Mouse (Mus musculus) layer of hippocampus, adult 8-10 months (tissue): Measurements from ENCODE around the gene Gak. TPM values are rescaled to one million over a fixed set of nuclear protein-coding genes. Genes with fewer than 3 reads are reported as not detected.

Experiments used
- total RNA-seq, 4 experiments: library from RNA; stranded (reverse); gene quantifications; 2 replicates each; pipeline ENCODE4 v1.2.4; 2022

Gene Gak
- total RNA-seq, 4 experiments from 2014 or later = 94.1 to 111 (median 102) TPM

Other genes with a start within 250 kb of the Gak start
- under 1 TPM; 0.10 to 0.52 (median 0.34) TPM for gene Pde6b, start 241.4 kb downstream of the Gak start, total RNA-seq
- 100 to 1,000 TPM; 119 to 263 (median 190) TPM for gene Atp5k, start 195.3 kb downstream of the Gak start, total RNA-seq
- 1 to 10 TPM; 1.2 to 2.3 (median 1.7) TPM for gene Mfsd7a, start 180.9 kb downstream of the Gak start, total RNA-seq
- gene Pcgf3, start 168.5 kb downstream of the Gak start, total RNA-seq = 10 to 100 TPM; 42.2 to 44.1 (median 42.5) TPM
- gene Cplx1, start 79.7 kb downstream of the Gak start, total RNA-seq = 100 to 1,000 TPM; 530 to 563 (median 545) TPM
- 10 to 100 TPM; 39.5 to 44.9 (median 42.5) TPM for gene Tmem175, start within 50 bp of the Gak start, total RNA-seq
- gene Idua, start 30.6 kb upstream of the Gak start, total RNA-seq = 10 to 100 TPM; 17.4 to 27.3 (median 22.4) TPM
- gene Dgkq, start 39.9 kb upstream of the Gak start, total RNA-seq = 10 to 100 TPM; 52.6 to 61.4 (median 58.7) TPM
- 1 to 10 TPM; 1.0 to 1.8 (median 1.5) TPM for gene Slc26a1, start 45.8 kb upstream of the Gak start, total RNA-seq
- gene Fgfrl1, start 62.6 kb upstream of the Gak start, total RNA-seq = 10 to 100 TPM; 21.5 to 37.6 (median 27.6) TPM
- gene Rnf212, start 145.2 kb upstream of the Gak start, total RNA-seq = not detected
- not detected for gene Tmed11, start 165.6 kb upstream of the Gak start, total RNA-seq
- not detected for gene Vmn2r8, start 179.1 kb upstream of the Gak start, total RNA-seq
- gene Vmn2r9, start 222.8 kb upstream of the Gak start, total RNA-seq = not detected